Mouse (Mus musculus) E14TG2a.4 (cell line): Measurements from ENCODE around the gene Nrde2.
A peak's percentile ranks its signal among the peaks of the same experiment; 100 is the strongest.

Source experiments
- CTCF ChIP-seq: conservative IDR thresholded peaks from 2 replicates; pipeline ENCODE4 v1.5.1; 2014; ENCODE audit warnings: low read length
- NANOG ChIP-seq: IDR thresholded peaks from 2 replicates; pipeline ENCODE4 v1.6.1; 2014; ENCODE audit warnings: borderline replicate concordance, low read length, mixed read lengths

DNA sequence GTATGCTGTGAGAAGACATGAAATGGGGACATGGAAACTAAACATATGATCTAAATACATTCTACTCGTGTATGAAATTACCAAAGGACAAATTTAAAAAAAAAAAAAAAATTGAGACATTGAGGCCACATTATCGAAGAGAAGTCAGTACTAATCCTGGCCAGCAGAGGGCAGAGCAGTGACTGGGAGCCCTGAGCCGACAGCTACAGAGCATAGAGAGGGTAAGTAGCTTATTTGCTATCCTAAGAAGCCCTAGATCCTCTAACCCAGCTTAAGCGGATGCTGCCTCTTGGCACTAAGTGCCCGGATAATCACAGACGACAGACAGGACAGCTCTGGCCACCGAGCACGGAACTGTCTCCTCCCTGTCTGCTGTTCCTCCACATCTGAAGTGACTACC is 27.8 kb downstream of the Nrde2 start:
- peak; percentile 81 for TF ChIP-seq CTCF
- no peak for TF ChIP-seq NANOG
